Mouse (Mus musculus) hindbrain, embryonic 16.5 days (tissue): ENCODE data around the gene Evl. TPM values are rescaled to one million over a fixed set of nuclear protein-coding genes. Genes with fewer than 3 reads are reported as not detected.

Source experiments
- ATAC-seq: fragments of 200-750 bp; cut with Nextera tagmentation; 2 replicates; pipeline ENCODE4 v1.8.0; 2017; ENCODE audit warnings: moderate TSS enrichment, moderate library complexity
- H3K27ac ChIP-seq: fragments of 300-500 bp; sonication (generic); 2 replicates; pipeline ENCODE4 v1.5.1; 2014; ENCODE audit warnings: low read depth, mild to moderate bottlenecking, control low read depth, low read length, moderate library complexity
- H3K27me3 ChIP-seq: fragments of 300-500 bp; sonication (generic); replicated peaks from 2 replicates; pipeline ENCODE4 v1.6.1; 2014; ENCODE audit warnings: low read length; ENCODE audit not compliant: control insufficient read depth, insufficient read depth
- H3K36me3 ChIP-seq: fragments of 300-500 bp; sonication (generic); 2 replicates; pipeline ENCODE4 v1.6.1; 2014; ENCODE audit warnings: mild to moderate bottlenecking, low read length, moderate library complexity, mixed read lengths; ENCODE audit not compliant: control insufficient read depth, insufficient read depth
- H3K4me1 ChIP-seq: fragments of 300-500 bp; sonication (generic); 2 replicates; pipeline ENCODE4 v1.6.1; 2014; ENCODE audit warnings: low read depth, low read length; ENCODE audit not compliant: control insufficient read depth, insufficient read depth
- H3K4me2 ChIP-seq: fragments of 300-500 bp; sonication (generic); 2 replicates; pipeline ENCODE4 v1.6.1; 2014; ENCODE audit warnings: mild to moderate bottlenecking, low read length, control low read depth, moderate library complexity
- H3K4me3 ChIP-seq: fragments of 300-500 bp; sonication (generic); 2 replicates; pipeline ENCODE4 v1.5.1; 2014; ENCODE audit warnings: mild to moderate bottlenecking, low read length, control low read depth, moderate library complexity
- H3K9ac ChIP-seq: fragments of 300-500 bp; sonication (generic); 2 replicates; pipeline ENCODE4 v1.6.1; 2014; ENCODE audit warnings: low read depth, mild to moderate bottlenecking, control low read depth, low read length, moderate library complexity
- H3K9me3 ChIP-seq: fragments of 300-500 bp; sonication (generic); 2 replicates; pipeline ENCODE4 v1.6.1; 2014; ENCODE audit warnings: mild to moderate bottlenecking, low read length, moderate library complexity; ENCODE audit not compliant: control insufficient read depth
- WGBS: fragments of 180-500 bp; shearing (Covaris S2); extraction: QIAGEN DNeasy Blood & Tissue Kit; methylation state at CpG from one replicate; pipeline ENCODE4 v1.1.7; 2014; 5-methylcytosine and 5-hydroxymethylcytosine counted together
- polyA plus RNA-seq: library from polyadenylated mRNA; unstranded; fragments of >200 nt; fragmentation: Nextera tagmentation; extraction: Ambion mirVana; gene quantifications from 2 replicates; pipeline ENCODE4 v1.2.1, GENCODE M21; 2015

Evl gene
- polyA plus RNA-seq, 1 experiment from 2014 or later, result 186 TPM

GRCm38 (mm10) chr12:108651053-108651660 is 96.6 kb downstream of the Evl start:
- no peak overlapping the region for H3K4me2 ChIP-seq
- H3K9me3 ChIP-seq, result no peaks in the 10 kb centered on the region
- H3K9ac ChIP-seq, result no peak overlapping the region
- no peak overlapping the region for H3K27ac ChIP-seq
- H3K27me3 ChIP-seq, result no peaks in the 10 kb centered on the region
- WGBS, result 60% methylated on average over 7 of the region's 7 CpGs
- H3K4me3 ChIP-seq, result no peak overlapping the region
- peaks cover 23% of the 10 kb centered on the region for H3K36me3 ChIP-seq
- no peak for ATAC-seq
- no peaks in the 10 kb centered on the region for H3K4me1 ChIP-seq

GRCm38 (mm10) chr12:108653358-108654335 is 99.1 kb downstream of the Evl start:
- no peaks in the 10 kb centered on the region for H3K27me3 ChIP-seq
- 88% methylated on average over 11 of the region's 11 CpGs for WGBS
- H3K4me3 ChIP-seq, result no peak overlapping the region
- H3K4me2 ChIP-seq, result no peak overlapping the region
- no peak overlapping the region for H3K27ac ChIP-seq
- peaks cover 20% of the 10 kb centered on the region for H3K36me3 ChIP-seq
- no peak overlapping the region for H3K9ac ChIP-seq
- H3K9me3 ChIP-seq, result no peaks in the 10 kb centered on the region
- H3K4me1 ChIP-seq, result no peaks in the 10 kb centered on the region
- no peak for ATAC-seq

GRCm38 (mm10) chr12:108657350-108657749 is 102.8 kb downstream of the Evl start:
- 91% methylated on average over 1 of the region's 1 CpGs for WGBS
- Histone ChIP-seq H3K36me3 (peaks cover 16% of the 10 kb centered on the region), H3K4me1 (no peaks in the 10 kb centered on the region), H3K4me3 (no peak overlapping the region), H3K27me3 (no peaks in the 10 kb centered on the region), H3K9me3 (no peaks in the 10 kb centered on the region), H3K27ac (no peak overlapping the region), H3K9ac (no peak overlapping the region), H3K4me2 (no peak overlapping the region)
- ATAC-seq, result no peak

GRCm38 (mm10) chr12:108668606-108669235 is 114.2 kb downstream of the Evl start:
- 59% methylated on average over 8 of the region's 8 CpGs for WGBS
- Histone ChIP-seq H3K36me3 (peaks cover 3% of the 10 kb centered on the region; the same call in 1 of the 2 replicates), H3K4me3 (no peak overlapping the region), H3K4me1 (no peaks in the 10 kb centered on the region; the same call in 1 of the 2 replicates), H3K9ac (no peak overlapping the region), H3K27ac (peak overlapping the region; percentile 64), H3K27me3 (no peaks in the 10 kb centered on the region), H3K9me3 (no peaks in the 10 kb centered on the region), H3K4me2 (no peak overlapping the region)
- peak; percentile 46; the same call in 1 of the 2 replicates for ATAC-seq

GRCm38 (mm10) chr12:108671541-108671940 is 117.0 kb downstream of the Evl start:
- no peak overlapping the region for H3K4me2 ChIP-seq
- H3K4me1 ChIP-seq, result no peaks in the 10 kb centered on the region; the same call in 1 of the 2 replicates
- no peak for ATAC-seq
- peaks cover 8% of the 10 kb centered on the region for H3K36me3 ChIP-seq
- H3K9ac ChIP-seq, result no peak overlapping the region
- 89% methylated on average over 2 of the region's 2 CpGs for WGBS
- no peak overlapping the region for H3K4me3 ChIP-seq
- H3K9me3 ChIP-seq, result no peaks in the 10 kb centered on the region
- H3K27ac ChIP-seq, result no peak overlapping the region
- no peaks in the 10 kb centered on the region for H3K27me3 ChIP-seq

GRCm38 (mm10) chr12:108672908-108673307 is 118.4 kb downstream of the Evl start:
- no peak for ATAC-seq
- Histone ChIP-seq H3K4me3 (no peak overlapping the region), H3K36me3 (peaks cover 16% of the 10 kb centered on the region)

GRCm38 (mm10) chr12:108673546-108673945 is 119.0 kb downstream of the Evl start:
- Histone ChIP-seq H3K36me3 (peaks cover 16% of the 10 kb centered on the region), H3K27ac (no peak overlapping the region), H3K4me2 (no peak overlapping the region), H3K27me3 (no peaks in the 10 kb centered on the region), H3K4me3 (no peak overlapping the region), H3K4me1 (no peaks in the 10 kb centered on the region; the same call in 1 of the 2 replicates), H3K9ac (no peak overlapping the region), H3K9me3 (no peaks in the 10 kb centered on the region)
- 85% methylated on average over 3 of the region's 3 CpGs for WGBS
- no peak for ATAC-seq

More at GRCm38 (mm10) chr12:108672908-108673307, 118.4 kb downstream of the Evl start:
- Histone ChIP-seq H3K4me1 (no peaks in the 10 kb centered on the region; the same call in 1 of the 2 replicates), H3K27ac (no peak overlapping the region), H3K9me3 (no peaks in the 10 kb centered on the region), H3K9ac (no peak overlapping the region), H3K27me3 (no peaks in the 10 kb centered on the region), H3K4me2 (no peak overlapping the region)
- WGBS, result 89% methylated on average over 4 of the region's 4 CpGs

- H3K36me3 ChIP-seq, result peaks cover 21% of the 10 kb centered on the region
- no peaks in the 10 kb centered on the region for H3K27me3 ChIP-seq
- no peak overlapping the region for H3K4me3 ChIP-seq
- H3K4me2 ChIP-seq, result no peak overlapping the region
- H3K27ac ChIP-seq, result no peak overlapping the region
- 88% methylated on average over 4 of the region's 4 CpGs for WGBS
- H3K9me3 ChIP-seq, result no peaks in the 10 kb centered on the region
- ATAC-seq, result 0 out of 2 replicates have a peak, but pooled peaks have one; percentile 28
- H3K9ac ChIP-seq, result no peak overlapping the region
- no peaks in the 10 kb centered on the region for H3K4me1 ChIP-seq
These were observed 120.0 kb downstream of the Evl start for GRCm38 (mm10) chr12:108674502-108674901.

GRCm38 (mm10) chr12:108674916-108675315 is 120.4 kb downstream of the Evl start:
- Histone ChIP-seq H3K36me3 (peaks cover 24% of the 10 kb centered on the region), H3K4me3 (no peak overlapping the region), H3K9me3 (no peaks in the 10 kb centered on the region), H3K4me1 (no peaks in the 10 kb centered on the region), H3K4me2 (no peak overlapping the region), H3K9ac (no peak overlapping the region), H3K27ac (no peak overlapping the region), H3K27me3 (no peaks in the 10 kb centered on the region)
- ATAC-seq, result no peak
- WGBS, result 82% methylated on average over 2 of the region's 2 CpGs
